Mouse (Mus musculus) layer of hippocampus, postnatal 14 days (tissue): Measurements from ENCODE around the gene Fam71f2. TPM values are rescaled to one million over a fixed set of nuclear protein-coding genes. Genes with fewer than 3 reads are reported as not detected.

Experiments
- DNase-seq, 2 experiments: peaks; one replicate each; pipeline ENCODE4 v3.0.0; 2021 to 2022; ENCODE audit warnings: low spot score in 2 of 2, mixed read lengths in 1 of 2
- long read RNA-seq, 2 experiments: library from polyadenylated mRNA; stranded (forward); transcript quantifications; one replicate each; pipeline ENCODE4 v2.0.0; 2021
- total RNA-seq, 2 experiments: library from RNA; stranded (reverse); gene quantifications; 2 replicates each; pipeline ENCODE4 v1.2.3; 2021

The Fam71f2 gene
- under 1 TPM in 1 of 2 experiments, not detected in 1; 0.43 TPM for total RNA-seq
- long read RNA-seq, experiment 1: 0 reads
- long read RNA-seq, experiment 2: 0 reads

DNA sequence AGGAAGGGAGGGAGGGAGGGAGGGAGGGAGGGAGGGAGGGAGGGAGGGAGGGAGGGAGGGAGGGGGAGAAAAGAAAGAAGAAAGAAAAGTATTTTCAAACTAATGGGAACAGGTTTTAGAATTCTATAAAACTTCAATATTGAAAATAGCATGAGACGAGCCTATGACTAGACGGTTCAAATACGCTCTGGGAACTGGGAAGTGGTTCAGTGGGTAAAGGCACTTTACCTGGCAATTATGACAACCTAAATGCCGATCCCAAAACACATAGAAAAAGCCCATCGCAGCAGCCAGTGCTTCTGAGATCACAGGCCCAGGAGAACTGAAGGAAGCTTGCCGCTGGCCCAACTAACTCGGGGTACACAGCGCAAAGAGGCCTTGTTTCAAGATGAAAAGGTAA is at the start of gene Fam71f2:
Gene Fam71f2 (plus strand): TSS at position 301 of the 400 bp plus-strand sequence.
- no peak for DNase-seq

DNA sequence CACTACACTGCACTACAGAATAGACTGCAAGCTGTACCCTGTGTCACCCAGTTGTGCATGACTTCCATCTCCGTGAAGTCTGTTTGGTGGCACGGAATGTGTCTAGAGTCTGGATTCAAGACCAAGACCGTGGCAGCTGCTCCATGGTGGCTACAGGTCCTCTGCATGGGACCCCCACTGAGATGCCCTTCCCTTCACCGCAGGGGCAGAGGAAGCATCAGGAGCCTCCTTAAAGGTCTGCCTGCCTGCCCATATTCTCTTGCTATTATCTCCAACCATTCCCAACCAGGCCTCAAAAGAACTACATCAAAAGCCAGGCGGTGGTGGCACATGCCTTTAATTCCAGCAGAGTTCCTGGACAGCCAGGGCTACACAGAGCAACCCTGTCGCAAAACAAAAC is 49.0 kb upstream of the Fam71f2 start:
- DNase-seq: no peak

DNA sequence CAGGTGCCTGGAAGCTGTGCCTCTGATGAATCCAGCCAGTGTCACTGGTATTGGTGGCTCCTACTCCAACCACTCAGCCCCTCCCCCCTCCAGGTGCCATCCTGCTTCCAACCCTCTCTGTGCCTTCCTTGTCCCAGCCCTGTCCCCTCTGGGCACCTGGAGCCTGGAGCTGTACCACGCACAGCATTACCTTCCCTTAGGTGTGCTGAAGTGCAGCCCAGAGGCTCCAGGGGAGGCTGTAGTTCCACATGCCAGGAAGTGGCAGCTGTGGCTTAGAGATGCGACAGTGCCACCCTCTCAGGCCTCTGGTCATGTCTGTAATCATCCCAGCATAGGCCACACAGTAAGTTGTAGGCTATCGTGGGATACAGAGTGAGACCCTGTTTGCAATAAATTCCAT is 47.6 kb upstream of the Fam71f2 start:
- no peak for DNase-seq

DNA sequence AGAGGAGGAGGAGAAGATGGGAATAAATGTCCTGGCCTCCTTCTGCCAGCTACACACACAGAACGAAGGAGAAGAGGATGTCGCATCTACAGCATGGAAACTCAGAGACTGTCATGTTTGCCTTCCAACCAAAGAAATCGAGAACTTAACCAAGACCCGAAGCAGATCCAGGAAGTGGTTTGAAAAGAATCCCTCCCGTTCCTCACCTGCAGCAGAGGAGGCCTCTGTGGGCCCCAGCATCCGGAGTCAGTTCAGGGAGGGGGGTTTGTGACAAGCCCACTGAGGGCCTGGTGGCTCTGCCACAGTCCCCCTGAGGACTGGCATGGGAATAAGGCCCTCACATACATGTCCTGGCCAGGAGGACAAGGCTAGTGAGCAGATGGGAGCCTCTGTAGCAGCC is 47.1 kb upstream of the Fam71f2 start:
- no peak for DNase-seq

DNA sequence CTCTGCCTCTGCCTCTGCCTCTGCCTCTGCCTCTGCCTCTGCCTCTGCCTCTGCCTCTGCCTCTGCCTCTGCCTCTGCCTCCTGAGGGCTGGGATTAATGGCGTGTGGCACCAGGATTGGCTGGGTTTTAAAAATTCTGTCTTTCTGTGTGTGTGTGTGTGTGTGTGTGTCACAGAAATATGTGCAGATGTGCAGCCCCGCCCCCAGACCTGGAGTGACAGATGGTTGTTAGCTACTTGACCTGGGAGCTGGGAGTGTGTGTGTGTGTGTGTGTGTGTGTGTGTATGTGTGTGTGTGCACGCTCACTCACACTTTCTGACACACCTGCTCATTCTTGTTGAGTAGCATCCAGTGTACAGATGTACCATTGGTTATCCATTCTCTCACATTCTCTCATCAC is 45.7 kb upstream of the Fam71f2 start:
- no peak for DNase-seq

DNA sequence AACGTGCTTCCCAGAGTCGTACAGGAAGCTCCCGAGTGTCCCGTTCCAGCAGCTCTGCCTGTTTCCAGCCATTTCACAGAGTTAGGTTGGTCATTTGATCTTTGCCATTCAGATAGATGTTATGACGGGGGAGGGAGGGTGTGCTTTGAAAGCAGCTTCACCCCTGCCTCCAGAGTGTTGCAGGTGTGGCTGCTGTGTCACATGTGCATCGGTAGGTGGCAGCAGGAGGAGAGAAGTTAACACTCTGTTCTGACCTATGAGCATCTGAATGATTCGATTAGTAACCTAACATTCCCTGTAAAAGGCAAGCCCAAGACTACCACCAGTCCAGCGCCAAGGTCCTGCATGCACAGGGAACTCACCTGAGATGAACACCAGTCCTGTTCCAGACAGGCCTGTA is 45.1 kb upstream of the Fam71f2 start:
- DNase-seq: no peak

DNA sequence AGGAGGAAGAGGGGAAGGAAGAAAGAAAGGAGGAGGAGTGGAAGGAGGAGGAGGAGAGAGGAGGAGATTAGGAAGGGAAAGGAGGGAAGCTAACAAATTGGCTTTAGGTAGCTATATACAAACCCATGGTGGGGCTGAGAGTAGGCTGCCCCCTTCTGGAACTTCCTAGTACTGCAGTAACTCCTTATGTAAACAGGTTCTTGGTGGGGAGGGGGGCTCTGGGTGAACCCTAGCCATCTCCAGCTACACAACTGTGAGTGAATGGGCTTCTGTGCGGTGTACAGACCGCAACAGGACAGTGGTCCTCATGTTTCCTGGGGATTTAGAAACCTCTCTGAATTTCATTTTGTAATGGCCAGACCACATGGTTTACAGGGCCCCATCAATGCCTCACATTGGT is 38.6 kb upstream of the Fam71f2 start:
- peak in 1 of 2 experiments; percentile 18 for DNase-seq

DNA sequence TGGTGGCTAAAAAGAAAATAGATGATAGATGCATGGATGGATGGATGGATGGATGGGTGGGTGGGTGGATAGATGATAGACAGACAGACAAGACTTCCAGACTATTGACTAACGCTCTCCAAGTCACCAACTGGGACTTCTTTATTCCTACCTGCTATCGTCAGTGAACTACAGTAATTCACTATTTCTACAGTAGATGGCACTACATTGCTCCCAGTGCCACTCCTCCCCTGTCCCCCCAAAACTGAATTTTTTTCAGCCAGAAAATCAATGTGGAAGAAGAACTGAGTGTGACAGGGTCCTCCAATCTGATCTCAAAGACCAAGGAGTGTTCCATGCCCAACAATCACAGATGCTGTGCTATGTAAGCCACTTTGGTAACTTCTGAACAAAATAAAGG is 37.7 kb upstream of the Fam71f2 start:
- DNase-seq: no peak

DNA sequence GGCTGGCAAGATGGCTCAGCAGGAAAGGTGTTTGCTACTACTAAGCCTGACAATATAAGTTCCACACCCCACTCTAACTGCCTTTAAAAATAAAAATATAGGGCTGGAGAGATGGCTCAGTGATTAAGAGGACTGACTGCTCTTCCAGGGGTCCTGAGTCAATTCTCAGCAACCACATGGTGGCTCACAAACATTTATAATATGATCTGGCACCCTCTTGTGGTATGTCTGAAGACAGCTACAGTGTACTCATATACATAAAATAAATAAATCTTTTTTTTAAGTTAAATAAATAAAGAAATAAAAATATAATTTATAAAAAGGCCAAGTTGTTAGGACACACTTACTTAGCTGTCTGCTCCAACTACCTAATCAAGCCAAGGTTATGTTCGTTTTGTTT is 37.1 kb upstream of the Fam71f2 start:
- no peak for DNase-seq

DNA sequence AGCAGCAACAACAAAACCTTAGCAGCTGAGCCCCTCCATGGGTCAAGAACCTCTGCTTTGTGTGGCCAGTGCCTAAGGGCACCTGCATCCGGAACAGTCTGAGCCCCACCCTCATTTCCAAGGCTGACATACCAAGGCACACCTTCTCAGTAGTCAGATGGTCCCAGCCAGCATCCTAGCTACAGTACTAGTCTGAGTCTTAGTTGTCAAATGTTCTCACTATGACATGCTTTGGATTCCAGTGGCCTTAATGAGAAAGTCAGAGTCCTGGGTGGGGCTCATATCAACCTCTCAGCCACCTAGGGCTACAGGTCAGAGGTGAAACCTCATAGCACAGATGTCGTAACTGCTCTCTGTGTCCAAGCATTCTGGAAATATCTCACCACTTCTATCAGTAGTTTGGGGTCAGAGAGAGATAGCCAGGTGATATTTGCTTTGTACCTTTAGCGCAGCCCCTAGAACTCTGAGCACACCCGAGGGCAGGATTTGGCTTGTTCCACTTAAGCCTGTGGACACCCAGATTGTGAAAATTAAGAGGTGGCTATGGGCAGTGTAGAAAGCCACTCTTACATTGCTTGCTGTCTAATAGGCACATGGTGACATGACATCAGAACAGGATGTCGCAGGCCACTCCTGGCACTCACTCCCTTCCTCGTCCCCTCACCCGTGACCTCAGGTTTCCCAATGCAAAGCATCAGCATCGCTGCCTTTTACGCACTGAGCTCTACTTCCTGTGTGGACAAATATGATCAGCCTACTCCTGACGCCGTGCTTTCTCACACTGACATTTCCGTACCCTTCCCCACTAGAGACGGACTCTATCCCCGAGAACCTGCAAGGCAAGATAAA is 33.9 kb upstream of the Fam71f2 start:
- DNase-seq: no peak

DNA sequence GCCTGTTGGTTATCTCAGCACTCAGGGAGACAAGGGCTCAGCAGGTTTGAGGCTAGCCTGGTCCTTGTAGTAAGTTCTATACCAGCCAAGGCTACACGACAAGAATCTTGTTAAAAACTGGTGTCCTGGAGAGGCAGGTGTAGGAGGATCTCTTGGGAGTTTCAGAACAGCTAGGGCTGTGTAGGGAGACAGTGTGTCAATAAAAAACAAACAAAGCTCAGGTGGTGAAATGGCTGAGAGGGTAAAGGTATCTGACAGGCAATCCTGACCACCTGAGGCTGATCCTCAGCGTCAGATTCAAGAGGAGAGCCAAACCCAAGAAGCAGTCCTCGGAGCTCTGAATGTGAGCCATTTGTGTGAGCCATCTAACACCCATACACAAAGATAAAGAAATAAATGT is 33.2 kb upstream of the Fam71f2 start:
- no peak for DNase-seq

DNA sequence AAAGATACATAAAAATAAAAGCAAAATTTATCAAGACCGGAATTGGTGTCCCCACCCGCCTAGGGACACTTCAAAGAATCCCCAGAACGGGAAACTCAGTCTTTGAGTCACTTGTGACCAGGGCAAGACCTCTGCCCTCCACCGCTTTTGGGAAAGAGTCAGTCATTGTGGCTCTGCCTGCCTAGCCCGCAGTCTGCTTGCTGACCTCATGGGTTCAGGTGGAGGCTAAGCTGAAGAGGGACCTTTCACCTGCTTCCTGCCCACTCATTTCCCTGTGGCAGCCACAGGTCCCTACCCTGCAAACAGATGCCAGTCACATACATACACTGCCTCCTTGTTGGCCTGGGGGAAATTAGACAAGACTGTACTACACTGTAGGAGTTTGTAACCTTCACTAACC is 32.8 kb upstream of the Fam71f2 start:
- DNase-seq: no peak

DNA sequence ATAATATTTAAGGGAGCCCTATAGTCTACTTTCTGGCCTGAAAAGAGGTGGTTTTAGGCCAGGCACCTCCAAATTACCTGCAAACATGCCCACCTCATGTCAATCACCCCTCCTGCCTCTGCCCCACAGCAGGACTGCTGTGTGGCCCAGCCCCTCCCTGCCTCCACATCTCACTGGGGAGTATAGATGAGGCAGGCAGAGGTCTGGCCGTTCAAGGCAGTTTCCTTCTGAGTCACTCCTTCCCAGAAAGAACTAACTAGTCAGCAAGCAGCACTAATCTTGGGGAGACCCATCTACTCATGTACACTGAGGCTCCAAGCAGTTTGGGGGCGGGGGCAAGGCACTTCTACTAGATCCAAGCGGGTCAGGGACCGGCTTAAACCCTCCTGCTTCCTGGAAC is 32.3 kb upstream of the Fam71f2 start:
- no peak for DNase-seq

DNA sequence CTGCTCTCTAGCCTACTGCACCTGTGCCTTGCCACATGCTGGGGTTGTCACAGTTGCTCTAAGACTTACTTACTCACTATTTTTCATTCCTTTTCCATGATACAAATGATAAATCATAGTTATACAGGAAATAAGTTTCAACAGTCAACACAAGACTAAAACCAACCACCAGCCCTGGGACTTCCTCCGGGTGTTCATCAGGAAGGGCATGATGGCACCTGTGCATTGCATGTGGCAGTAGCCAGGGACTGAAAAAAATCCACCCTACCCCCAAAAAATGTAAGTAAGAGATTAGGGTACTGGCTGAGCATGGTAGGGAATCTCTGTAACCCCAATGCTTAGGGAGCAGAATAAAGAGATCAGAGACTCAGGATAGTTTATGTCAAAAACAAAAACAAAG is 20.0 kb upstream of the Fam71f2 start:
- no peak for DNase-seq

DNA sequence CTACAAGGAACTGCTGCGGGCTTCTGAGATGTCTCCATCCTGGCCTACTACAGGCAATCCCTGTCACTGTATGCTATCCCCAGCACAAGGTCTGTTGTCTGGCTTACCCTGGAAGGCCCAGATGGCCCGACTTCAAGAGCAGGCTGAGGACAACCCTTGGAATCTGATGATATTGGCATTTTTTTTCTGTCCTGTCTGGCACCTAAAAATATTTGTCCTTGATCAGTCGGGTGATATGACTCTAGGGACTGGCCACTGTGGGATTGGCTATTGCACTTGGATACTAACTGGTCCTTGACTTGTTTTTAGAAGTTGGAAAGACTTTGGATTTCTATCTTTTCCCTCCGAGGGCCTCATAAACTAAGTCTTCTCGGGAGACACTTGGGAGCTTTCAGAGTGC is 17.6 kb upstream of the Fam71f2 start:
- no peak for DNase-seq

DNA sequence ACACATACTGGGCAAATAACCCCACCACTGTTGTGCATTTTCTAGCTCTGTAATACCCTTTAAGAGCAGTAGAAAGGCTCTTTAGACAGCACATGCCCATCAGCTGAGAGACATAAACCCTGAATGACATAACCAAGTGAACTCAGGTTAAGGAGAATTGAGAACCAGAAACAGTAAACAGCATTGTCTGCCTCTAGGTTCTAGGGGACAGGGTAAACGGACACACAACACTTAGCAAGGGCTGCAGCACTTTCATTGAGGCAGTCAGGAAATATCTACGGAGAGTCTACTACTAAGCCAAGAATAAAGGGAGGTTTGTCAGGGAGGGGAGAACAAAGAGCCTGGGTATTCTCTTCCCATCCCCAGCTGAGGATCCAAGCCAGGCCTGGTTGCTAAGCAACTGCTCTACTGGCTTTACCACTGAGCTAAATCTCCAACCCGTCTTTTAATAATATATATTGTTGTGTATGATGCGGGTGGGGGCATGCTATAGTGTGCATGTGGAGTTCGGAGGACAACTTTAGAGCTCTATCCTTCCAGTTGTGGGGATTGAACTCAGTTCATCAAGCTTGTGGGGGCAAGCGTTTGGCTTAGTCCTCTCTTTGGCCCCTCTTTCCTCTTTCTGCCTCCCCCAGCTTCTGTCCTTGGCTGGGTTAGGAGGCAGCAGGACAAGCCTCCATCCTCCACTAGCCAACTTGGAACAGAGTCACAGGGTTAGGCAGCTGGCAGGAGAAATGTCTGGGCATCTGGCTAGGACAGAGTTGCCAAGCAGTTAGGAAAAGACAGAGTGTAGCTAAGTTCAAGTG is 15.5 kb upstream of the Fam71f2 start:
- DNase-seq: peak; percentile 72 to 84

DNA sequence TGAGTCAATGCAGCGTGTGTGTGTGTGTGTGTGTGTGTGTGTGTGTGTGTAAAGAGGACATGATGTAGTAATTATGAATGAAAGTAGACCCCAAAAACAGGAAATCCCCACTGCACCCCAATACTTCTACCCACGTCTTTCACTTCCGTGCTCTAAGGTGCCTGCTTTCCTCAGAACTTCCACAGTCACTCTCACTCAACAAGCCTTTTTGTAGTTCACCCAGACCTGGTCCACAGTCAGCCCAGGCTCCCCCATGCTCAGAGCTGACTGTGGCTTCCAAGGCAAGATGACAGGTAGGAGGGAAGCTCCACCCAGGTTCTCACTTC is 15.0 kb upstream of the Fam71f2 start:
- DNase-seq: no peak

DNA sequence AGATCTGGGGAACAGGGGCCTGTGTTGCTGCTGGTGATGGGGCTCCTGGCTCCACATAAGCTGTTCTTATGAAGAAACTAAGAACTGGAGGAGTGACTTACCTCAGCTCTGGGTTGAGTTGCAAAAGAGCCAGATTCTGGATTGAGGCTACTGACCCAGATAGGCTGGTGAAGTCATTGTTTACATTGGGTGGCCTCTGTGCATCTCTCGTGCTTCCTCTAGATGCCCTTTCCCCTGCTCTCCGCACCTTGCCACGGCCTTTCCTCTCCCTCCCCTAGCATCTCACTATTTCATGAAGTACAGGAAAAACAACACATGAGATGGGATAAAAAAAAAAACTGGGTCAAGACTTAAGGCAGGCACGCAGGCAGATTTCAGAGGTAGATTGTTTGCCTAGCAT is 12.5 kb upstream of the Fam71f2 start:
- no peak for DNase-seq

DNA sequence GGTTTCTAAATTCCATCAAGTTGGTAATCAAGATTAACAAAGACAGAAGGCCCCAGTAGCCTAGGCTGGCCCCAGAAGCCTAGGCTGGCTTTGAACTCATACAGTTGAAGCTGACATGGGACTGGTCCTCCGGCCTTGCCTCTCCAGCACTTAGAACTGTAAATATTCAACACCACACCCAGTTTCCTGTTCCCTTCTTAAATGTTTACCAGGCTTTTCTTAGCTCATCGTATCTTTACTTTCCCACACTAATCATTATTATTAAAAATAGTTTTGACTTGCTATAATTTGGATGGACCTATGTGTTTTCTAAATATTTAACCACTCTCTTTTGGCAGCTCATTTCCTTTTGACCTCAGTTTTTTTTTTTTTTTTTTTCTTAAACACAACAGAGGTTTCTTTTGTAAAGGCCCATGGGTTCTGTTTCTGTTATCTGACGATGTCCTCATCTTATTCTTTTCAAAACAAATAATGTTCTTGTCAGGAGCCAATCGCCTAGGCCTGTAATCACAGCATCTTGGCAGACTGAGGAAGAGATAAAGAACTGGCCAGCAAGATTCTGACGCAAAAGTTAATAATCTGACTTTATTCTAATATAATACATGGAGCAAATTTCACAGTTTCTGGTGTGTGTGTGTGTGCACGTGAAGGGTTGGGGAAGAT is 10.3 kb upstream of the Fam71f2 start:
- no peak for DNase-seq

DNA sequence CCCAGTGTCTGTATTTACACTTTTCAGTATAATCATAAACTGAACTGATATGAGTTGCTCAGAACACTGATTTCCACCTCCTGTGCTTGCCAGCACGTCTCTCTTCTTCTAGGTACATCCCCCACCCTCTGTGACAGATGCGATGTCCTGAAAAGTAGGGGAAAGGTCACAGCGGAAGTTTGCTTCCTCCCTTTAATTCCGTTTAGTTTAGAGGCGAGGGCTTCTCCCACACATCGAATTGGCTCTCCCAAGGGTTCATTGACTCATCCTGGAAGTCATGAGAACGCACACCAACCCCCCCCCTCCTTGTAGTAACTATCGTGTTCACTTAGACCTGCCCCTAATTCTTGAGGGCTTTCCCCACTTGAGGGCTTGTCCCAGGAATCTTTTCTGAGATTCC is 8.4 kb upstream of the Fam71f2 start:
- no peak for DNase-seq

DNA sequence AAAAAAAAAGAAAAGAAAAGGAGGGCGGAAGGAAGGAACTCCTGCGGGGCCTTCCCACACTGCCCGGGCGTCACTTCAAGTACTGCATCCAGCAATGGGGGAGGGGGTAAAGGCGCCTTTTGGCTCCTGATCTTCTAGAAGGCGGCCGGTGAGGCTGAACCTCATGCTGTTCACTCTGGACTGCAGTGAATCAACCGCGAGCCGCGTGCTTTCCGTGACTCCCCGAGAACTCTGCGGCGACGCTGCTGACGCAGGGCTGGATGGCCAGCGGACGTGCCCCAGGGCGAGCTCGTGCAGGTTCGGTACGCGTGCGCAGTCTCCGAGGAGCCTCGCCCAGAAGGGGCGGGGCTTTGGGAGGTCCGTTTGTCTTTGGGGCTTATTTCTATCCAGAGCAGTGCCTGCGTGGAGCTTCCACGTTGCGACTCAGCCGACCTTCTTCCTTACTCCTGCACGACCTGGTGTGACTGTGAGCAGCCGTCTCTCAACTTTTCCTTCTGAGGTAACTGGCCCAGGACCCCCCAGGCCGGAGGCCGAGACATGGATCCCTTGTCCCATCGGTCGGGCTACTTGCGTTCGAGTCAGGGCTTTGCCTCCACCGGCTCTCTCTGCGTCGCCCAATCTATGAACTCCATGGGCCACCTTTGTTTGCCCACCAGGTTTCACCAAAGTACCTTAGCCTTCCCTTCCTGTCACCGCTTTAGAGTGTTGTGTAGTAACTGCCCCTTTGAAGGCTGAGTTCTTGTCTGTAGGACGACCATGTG is 6.9 kb upstream of the Fam71f2 start, which contains the start of gene Hilpda:
Gene Hilpda (plus strand): TSS at position 177 of the 761 bp plus-strand sequence.
- peak; percentile 87 to 90 for DNase-seq
